Mouse (Mus musculus) liver, postnatal 0 days (tissue): Measurements from ENCODE around the gene Cd55.

Experiments
- CTCF ChIP-seq: sonication (generic); IDR thresholded peaks from 2 replicates; pipeline ENCODE4 v1.5.1; 2016; ENCODE audit warnings: antibody characterized with exemption, low read depth
- EP300 ChIP-seq: IDR thresholded peaks from 2 replicates; pipeline ENCODE4 v1.6.1; 2016; ENCODE audit warnings: antibody characterized with exemption, low read depth, mild to moderate bottlenecking

- TF ChIP-seq EP300 = no peak
- TF ChIP-seq CTCF = no peak
Measured at GRCm38 (mm10) chr1:130485376-130485775, 22.8 kb upstream of the Cd55 start.
